Mouse (Mus musculus) myocyte (in vitro differentiated cells): ENCODE data around the gene Igf1r. TPM values are rescaled to one million over a fixed set of nuclear protein-coding genes. Genes with fewer than 3 reads are reported as not detected.

ENCODE experiments used
- H3K27me3 ChIP-seq: one replicate; pipeline ENCODE4 v1.6.1; 2011; ENCODE audit not compliant: control insufficient read depth, insufficient read depth, insufficient read length
- H3K36me3 ChIP-seq: one replicate; pipeline ENCODE4 v1.6.1; 2011; ENCODE audit not compliant: control insufficient read depth, insufficient read depth
- H3K4me2 ChIP-seq: one replicate; pipeline ENCODE4 v1.6.1; 2011; ENCODE audit warnings: low read depth, control low read depth
- H3K4me3 ChIP-seq: one replicate; pipeline ENCODE4 v1.5.1; 2011; ENCODE audit warnings: mild to moderate bottlenecking, control low read depth, moderate library complexity
- H3K79me2 ChIP-seq: one replicate; pipeline ENCODE4 v1.6.1; 2011; ENCODE audit not compliant: control insufficient read depth, insufficient read depth
- H3ac ChIP-seq: one replicate; pipeline ENCODE4 v1.6.1; 2011; ENCODE audit not compliant: control insufficient read depth, insufficient read length
- CEBPB ChIP-seq: IDR thresholded peaks from 2 replicates; pipeline ENCODE4 v1.6.1; 2011; ENCODE audit warnings: mild to moderate bottlenecking, moderate library complexity; ENCODE audit not compliant: poor library complexity, insufficient read depth, severe bottlenecking
- E2F4 ChIP-seq: IDR thresholded peaks from one replicate; pipeline ENCODE4 v1.6.1; 2011; ENCODE audit warnings: mild to moderate bottlenecking, control low read depth, moderate library complexity; ENCODE audit not compliant: insufficient read depth
- MAX ChIP-seq: IDR thresholded peaks from one replicate; pipeline ENCODE4 v1.6.1; 2011; ENCODE audit warnings: low read depth, mild to moderate bottlenecking, control low read depth
- MYOD1 ChIP-seq, 3 experiments: IDR thresholded peaks; one replicate each; pipeline ENCODE4 v1.6.1; 2011; ENCODE audit warnings: control low read depth in 2 of 3, low read depth in 2 of 3, mild to moderate bottlenecking in 2 of 3, moderate library complexity in 1 of 3; ENCODE audit not compliant: insufficient read length in 2 of 3, control insufficient read depth in 1 of 3
- MYOG ChIP-seq, 3 experiments: IDR thresholded peaks; one replicate each; pipeline ENCODE4 v1.6.1; 2011; ENCODE audit warnings: control low read depth in 2 of 3, low read depth in 2 of 3, mild to moderate bottlenecking in 2 of 3; ENCODE audit not compliant: insufficient read length in 2 of 3, control insufficient read depth in 1 of 3, insufficient read depth in 1 of 3
- POLR2A ChIP-seq: IDR thresholded peaks from one replicate; pipeline ENCODE4 v1.6.1; 2011; ENCODE audit warnings: low read depth, mild to moderate bottlenecking, control low read depth, moderate library complexity; ENCODE audit not compliant: insufficient read length
- POLR2AphosphoS2 ChIP-seq: IDR thresholded peaks from one replicate; pipeline ENCODE4 v1.6.1; 2011; ENCODE audit warnings: low read depth, control low read depth; ENCODE audit not compliant: insufficient read length
- REST ChIP-seq: IDR thresholded peaks from one replicate; pipeline ENCODE4 v1.6.1; 2011; ENCODE audit warnings: mild to moderate bottlenecking, control low read depth, moderate library complexity; ENCODE audit not compliant: insufficient read depth, insufficient read length
- SRF ChIP-seq: IDR thresholded peaks from one replicate; pipeline ENCODE4 v1.6.1; 2011; ENCODE audit warnings: low read depth; ENCODE audit not compliant: control insufficient read depth, insufficient read length
- TCF12 ChIP-seq: IDR thresholded peaks from one replicate; pipeline ENCODE4 v1.6.1; 2011; ENCODE audit warnings: mild to moderate bottlenecking, control low read depth; ENCODE audit not compliant: poor library complexity, insufficient read depth, severe bottlenecking
- TCF3 ChIP-seq: IDR thresholded peaks from one replicate; pipeline ENCODE4 v1.6.1; 2011; ENCODE audit warnings: low read depth, control low read depth; ENCODE audit not compliant: insufficient read length
- USF1 ChIP-seq: IDR thresholded peaks from one replicate; pipeline ENCODE4 v1.6.1; 2011; ENCODE audit warnings: low read depth, mild to moderate bottlenecking, control low read depth, moderate library complexity
- polyA plus RNA-seq: library from polyadenylated mRNA; unstranded; fragments of >200 nt; fragmentation: generic; extraction: Trizol; gene quantifications from one replicate; pipeline ENCODE4 v1.2.1, GENCODE M21; 2012; ENCODE audit warnings: missing spikeins

The Igf1r gene
- polyA plus RNA-seq, 1 experiment = 7.9 TPM

DNA sequence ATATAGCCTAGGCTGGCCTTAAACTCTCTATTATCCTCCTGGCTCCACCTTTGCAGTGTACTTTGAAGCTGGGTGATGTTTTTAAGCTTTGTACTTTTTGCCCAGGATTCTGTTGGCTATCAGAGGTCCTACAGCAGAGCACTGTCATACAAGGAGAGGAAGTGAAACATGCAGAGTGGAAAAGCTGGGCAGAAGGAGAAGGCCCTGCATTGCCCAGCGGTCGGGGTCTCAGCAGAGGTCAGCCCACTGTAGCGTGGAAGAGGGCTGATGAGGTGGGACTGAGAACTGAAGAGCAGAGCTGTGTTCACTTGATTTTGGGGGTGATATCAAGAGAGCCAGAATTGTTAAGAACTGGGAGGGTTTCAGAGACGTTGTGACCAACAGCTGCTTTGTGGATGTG, 134.9 kb downstream of the Igf1r start:
- Histone ChIP-seq H3K79me2 (peaks cover 24% of the 10 kb centered on the region), H3ac (no peak overlapping the region), H3K4me3 (no peak overlapping the region), H3K36me3 (peaks cover 7% of the 10 kb centered on the region), H3K27me3 (no peaks in the 10 kb centered on the region), H3K4me2 (no peak overlapping the region)
- no peak for TF ChIP-seq REST
- TF ChIP-seq MYOG (IDR thresholded peaks at IDR 0.05; ENCODE audit: control insufficient read depth in 1 of 3, insufficient read depth in 1 of 3, insufficient read length in 2 of 3, low read depth in 2 of 3) = no peak
- no peak for TF ChIP-seq TCF12
- no peak for TF ChIP-seq USF1
- no peak for TF ChIP-seq E2F4
- no peak for TF ChIP-seq CEBPB
- TF ChIP-seq POLR2AphosphoS2 = no peak
- no peak for TF ChIP-seq TCF3
- TF ChIP-seq MYOD1 (IDR thresholded peaks at IDR 0.05; ENCODE audit: control insufficient read depth in 1 of 3, insufficient read length in 2 of 3, low read depth in 2 of 3) = no peak
- no peak for TF ChIP-seq MAX
- TF ChIP-seq POLR2A = no peak
- TF ChIP-seq SRF = no peak

DNA sequence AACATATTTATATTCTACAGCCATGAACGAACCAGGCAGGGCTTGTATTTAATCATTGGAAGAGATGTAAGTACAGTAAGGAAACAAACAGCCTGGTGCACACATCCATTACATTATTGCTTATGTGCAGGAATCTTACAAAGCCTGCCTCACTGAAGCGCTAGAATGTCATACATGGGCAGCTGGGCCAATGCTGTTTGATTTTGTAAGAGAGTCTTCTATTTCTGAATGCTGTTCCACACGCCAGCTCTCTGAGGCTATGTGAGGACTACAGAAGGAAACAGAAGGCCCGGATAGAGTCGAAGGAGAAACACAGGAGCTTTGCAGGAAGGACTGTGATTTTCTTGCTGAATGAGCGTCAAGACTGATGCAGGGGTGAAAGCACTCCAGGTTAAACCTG, 136.2 kb downstream of the Igf1r start:
- Histone ChIP-seq H3K79me2 (peaks cover 21% of the 10 kb centered on the region), H3K4me2 (no peak overlapping the region), H3K4me3 (no peak overlapping the region), H3K27me3 (no peaks in the 10 kb centered on the region), H3ac (no peak overlapping the region), H3K36me3 (peaks cover 7% of the 10 kb centered on the region)
- TF ChIP-seq TCF12 (no peak), USF1 (no peak), REST (no peak), CEBPB (no peak), MYOG (IDR thresholded peaks at IDR 0.05; ENCODE audit: control insufficient read depth in 1 of 3, insufficient read depth in 1 of 3, insufficient read length in 2 of 3, low read depth in 2 of 3) (no peak), MAX (no peak), POLR2A (no peak), E2F4 (no peak), MYOD1 (IDR thresholded peaks at IDR 0.05; ENCODE audit: control insufficient read depth in 1 of 3, insufficient read length in 2 of 3, low read depth in 2 of 3) (no peak), SRF (no peak), TCF3 (no peak), POLR2AphosphoS2 (no peak)

DNA sequence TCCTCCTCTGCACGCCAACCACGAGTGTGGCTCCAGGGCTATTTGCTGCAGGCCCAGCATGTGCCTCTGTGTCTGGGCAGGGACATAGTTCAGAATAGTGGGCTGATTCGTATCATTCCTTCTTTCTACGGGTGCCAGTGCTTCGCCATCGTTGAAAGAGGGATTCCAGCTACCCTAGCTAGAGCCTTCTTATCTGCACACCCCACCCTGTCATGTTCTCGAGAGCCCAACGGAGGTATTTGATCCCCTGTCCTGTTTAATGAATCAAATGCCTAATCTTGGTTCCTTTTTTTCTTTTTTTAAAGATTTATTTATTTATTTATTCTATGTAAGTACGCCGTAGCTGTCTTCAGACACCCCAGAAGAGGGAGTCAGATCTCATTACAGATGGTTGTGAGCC, 137.1 kb downstream of the Igf1r start:
- H3K79me2 ChIP-seq = peaks cover 21% of the 10 kb centered on the region
- no peak overlapping the region for H3K4me3 ChIP-seq
- no peak for TF ChIP-seq POLR2A
- no peak for TF ChIP-seq MAX
- no peak for TF ChIP-seq POLR2AphosphoS2
- TF ChIP-seq TCF3 = no peak
- no peak for TF ChIP-seq REST
- no peak for TF ChIP-seq MYOG (IDR thresholded peaks at IDR 0.05; ENCODE audit: control insufficient read depth in 1 of 3, insufficient read depth in 1 of 3, insufficient read length in 2 of 3, low read depth in 2 of 3)
- no peak for TF ChIP-seq E2F4
- TF ChIP-seq USF1 = no peak
- no peak for TF ChIP-seq SRF
- no peak for TF ChIP-seq MYOD1 (IDR thresholded peaks at IDR 0.05; ENCODE audit: control insufficient read depth in 1 of 3, insufficient read length in 2 of 3, low read depth in 2 of 3)
- peaks cover 7% of the 10 kb centered on the region for H3K36me3 ChIP-seq
- H3K27me3 ChIP-seq = no peaks in the 10 kb centered on the region
- H3ac ChIP-seq = no peak overlapping the region
- no peak overlapping the region for H3K4me2 ChIP-seq

DNA sequence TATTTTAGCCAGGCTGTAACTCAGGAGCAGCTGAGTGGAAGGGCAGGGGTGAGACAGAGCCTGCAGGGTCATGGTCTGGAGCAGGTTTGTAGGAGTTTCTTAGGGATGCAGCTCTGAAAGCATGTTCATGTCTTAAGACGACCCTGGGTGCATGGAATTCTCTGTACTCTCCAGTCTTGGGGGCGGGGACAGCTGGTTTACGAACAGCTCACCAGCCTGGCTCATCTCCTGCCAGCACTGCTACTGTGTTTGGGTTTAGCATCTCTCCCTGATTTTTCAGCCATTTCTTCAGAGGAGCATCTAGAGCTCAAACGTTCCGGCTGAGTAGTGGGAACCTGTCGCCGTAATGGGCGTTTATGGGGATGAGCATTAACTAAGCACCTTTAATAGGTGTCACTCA, 137.9 kb downstream of the Igf1r start:
- no peak for TF ChIP-seq USF1
- no peak for TF ChIP-seq CEBPB
- no peak for TF ChIP-seq E2F4
- TF ChIP-seq MYOG (IDR thresholded peaks at IDR 0.05; ENCODE audit: control insufficient read depth in 1 of 3, insufficient read depth in 1 of 3, insufficient read length in 2 of 3, low read depth in 2 of 3) = no peak
- no peak for TF ChIP-seq MAX
- no peak for TF ChIP-seq REST
- TF ChIP-seq POLR2AphosphoS2 = no peak
- no peak for TF ChIP-seq TCF12
- no peak for TF ChIP-seq POLR2A
- TF ChIP-seq MYOD1 (IDR thresholded peaks at IDR 0.05; ENCODE audit: control insufficient read depth in 1 of 3, insufficient read length in 2 of 3, low read depth in 2 of 3) = no peak
- no peak for TF ChIP-seq SRF
- TF ChIP-seq TCF3 = no peak
- Histone ChIP-seq H3K79me2 (peaks cover 21% of the 10 kb centered on the region), H3ac (no peak overlapping the region), H3K36me3 (peaks cover 7% of the 10 kb centered on the region), H3K27me3 (no peaks in the 10 kb centered on the region), H3K4me2 (no peak overlapping the region), H3K4me3 (no peak overlapping the region)
